22 mouse cellular contexts compared by ENCODE assay signal in the genomic region with DNA sequence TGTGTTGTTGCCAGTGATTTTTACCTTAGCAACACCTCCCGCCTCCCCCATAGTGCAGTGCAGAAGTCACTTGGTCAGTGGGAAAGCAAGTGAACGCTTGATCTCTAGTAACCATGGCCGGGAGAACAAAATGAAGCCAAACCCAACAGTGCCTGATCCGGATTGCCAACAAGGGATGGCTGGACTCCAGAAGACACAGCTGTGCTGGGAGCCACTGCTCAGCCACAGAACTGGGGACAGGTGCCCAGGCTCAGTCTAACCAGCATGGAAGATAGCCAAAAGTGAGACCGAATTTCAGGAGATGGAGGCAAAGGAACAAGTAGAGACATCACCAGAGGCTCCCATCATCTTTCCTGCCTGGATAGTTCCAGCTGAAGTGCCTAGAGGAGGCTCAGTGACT.
DNase-seq lines count a peak whose midpoint lies in the region; ATAC-seq and TF ChIP-seq lines count a peak whose summit lies in the region.
"Had no signal": no experiment of that assay in that cellular context is flagged by ENCODE, and none has a peak within 500 bp of the region (broad histone marks: within the 10 kb centered on the region; RNA-seq: fewer than 3 reads in every experiment).

No protein-coding gene starts in this region.

- DNase-seq in hindbrain, postnatal 0 days (ENCODE audit: low spot score) = peak; percentile 61
- DNase-seq in right cerebral cortex, postnatal 10 days (ENCODE audit: low spot score in 2 of 2) = peak; percentile 37 to 43
- DNase-seq in right cerebral cortex, adult 2 months (ENCODE audit: low spot score in 2 of 2) = no peak
- DNase-seq in cerebellum, postnatal 10 days = peak; percentile 88 to 91
- no peak for DNase-seq in urinary bladder, adult 2 months (ENCODE audit: low spot score)
- no peak for DNase-seq in frontal cortex, postnatal 10 days (ENCODE audit: low spot score in 2 of 2)
- DNase-seq: adrenal gland, postnatal 10 days; heart, adult 11 months; kidney, postnatal 36 days; liver; liver, postnatal 0 days; lung, postnatal 10 days; retina, postnatal 1 day; thymus, postnatal 36 days had no signal

- H3K4me2 ChIP-seq in hindbrain, postnatal 0 days (ENCODE audit: low read depth, low read length) = no peak overlapping the region
- no peak overlapping the region for H3K4me2 ChIP-seq in hindbrain, embryonic 13.5 days
- H3K4me2 ChIP-seq: embryonic facial prominence, embryonic 13.5 days; heart, embryonic 13.5 days; hindbrain, embryonic 14.5 days; intestine, embryonic 15.5 days had no signal

- H3K4me3 ChIP-seq in hindbrain, postnatal 0 days (ENCODE audit: low read length) = no peak overlapping the region
- no peak overlapping the region for H3K4me3 ChIP-seq in hindbrain, embryonic 13.5 days
- H3K4me3 ChIP-seq: embryonic facial prominence, embryonic 13.5 days; heart, embryonic 13.5 days; intestine, embryonic 15.5 days had no signal

- 58% methylated on average over 5 of the region's 5 CpGs for WGBS in hindbrain, postnatal 0 days
- 84% methylated on average over 5 of the region's 5 CpGs for WGBS in hindbrain, embryonic 13.5 days

- no peak for ATAC-seq in hindbrain, postnatal 0 days
- no peak for ATAC-seq in hindbrain, embryonic 13.5 days (ENCODE audit: low FRiP score)
- ATAC-seq: forebrain, embryonic 16.5 days; intestine, embryonic 15.5 days; liver, postnatal 0 days; midbrain, embryonic 16.5 days; Patski had no signal

- H3K9me3 ChIP-seq in hindbrain, postnatal 0 days (ENCODE audit: low read length) = 0 out of 2 replicates have a peak, but pooled peaks cover 3% of the 10 kb centered on the region
- no peaks in the 10 kb centered on the region for H3K9me3 ChIP-seq in hindbrain, embryonic 13.5 days
- H3K9me3 ChIP-seq: intestine, embryonic 15.5 days had no signal

- H3K27me3 ChIP-seq in hindbrain, postnatal 0 days (ENCODE audit: insufficient read depth, low read length) = no peaks in the 10 kb centered on the region
- no peaks in the 10 kb centered on the region for H3K27me3 ChIP-seq in hindbrain, embryonic 13.5 days
- H3K27me3 ChIP-seq: embryonic facial prominence, embryonic 13.5 days; heart, embryonic 13.5 days; intestine, embryonic 15.5 days; Patski had no signal

- no peak for TF ChIP-seq CTCF in hindbrain, postnatal 0 days (IDR thresholded peaks at IDR 0.05; ENCODE audit: low read depth)

- no peaks in the 10 kb centered on the region for H3K4me1 ChIP-seq in hindbrain, postnatal 0 days (ENCODE audit: insufficient read depth, low read length)
- H3K4me1 ChIP-seq in hindbrain, embryonic 13.5 days (replicated peaks) = no peaks in the 10 kb centered on the region
- H3K4me1 ChIP-seq: embryonic facial prominence, embryonic 13.5 days; heart, embryonic 13.5 days; intestine, embryonic 15.5 days had no signal

- H3K27ac ChIP-seq in hindbrain, postnatal 0 days = no peak overlapping the region
- no peak overlapping the region for H3K27ac ChIP-seq in hindbrain, embryonic 13.5 days
- H3K27ac ChIP-seq: embryonic facial prominence, embryonic 13.5 days; heart, embryonic 13.5 days; hindbrain, embryonic 14.5 days; intestine, embryonic 15.5 days had no signal

- no peaks in the 10 kb centered on the region for H3K36me3 ChIP-seq in hindbrain, postnatal 0 days (ENCODE audit: insufficient read depth, low read length)
- H3K36me3 ChIP-seq in hindbrain, embryonic 13.5 days = no peaks in the 10 kb centered on the region
- H3K36me3 ChIP-seq: embryonic facial prominence, embryonic 13.5 days; heart, embryonic 13.5 days; intestine, embryonic 15.5 days had no signal

- no peak overlapping the region for H3K9ac ChIP-seq in hindbrain, postnatal 0 days (replicated peaks; ENCODE audit: low read length)
- H3K9ac ChIP-seq in hindbrain, embryonic 13.5 days = no peak overlapping the region
- H3K9ac ChIP-seq: embryonic facial prominence, embryonic 13.5 days; heart, embryonic 13.5 days; hindbrain, embryonic 14.5 days; intestine, embryonic 15.5 days; liver, postnatal 0 days had no signal

Comparison
In these comparisons a context has a peak if more than half of its experiments do, and no peak if none do; other contexts are left out.
1. DNase-seq: peak in hindbrain, postnatal 0 days (single experiment), right cerebral cortex, postnatal 10 days (2 of 2) and cerebellum, postnatal 10 days (2 of 2); none in right cerebral cortex, adult 2 months (0 of 2), urinary bladder, adult 2 months (single experiment) and frontal cortex, postnatal 10 days (0 of 2).